Mouse (Mus musculus) kidney, adult 18-20 months (tissue): Measurements from ENCODE around the gene Foxj3.
"Not testable (repeated sequence)": the region's sequence is repeated elsewhere in the genome, so short reads cannot be mapped to it uniquely, and the experiment has no call there.

Experiments used
- DNase-seq: peaks from one replicate; pipeline ENCODE4 v3.0.0; 2021

The Foxj3 gene

GRCm38 (mm10) chr4:119536615-119537014 is at the start of gene Foxj3:
TSS of gene Foxj3 (plus strand) at chr4:119537004.
- DNase-seq, result not testable (repeated sequence)

GRCm38 (mm10) chr4:119489666-119490065 is 47.1 kb upstream of the Foxj3 start:
- no peak for DNase-seq

GRCm38 (mm10) chr4:119490806-119491205 is 46.0 kb upstream of the Foxj3 start:
- peak; percentile 17 for DNase-seq

- peak; percentile 72 for DNase-seq
Measured at GRCm38 (mm10) chr4:119492291-119492932, 44.4 kb upstream of the Foxj3 start, which contains the start of gene Rimkla. TSS of gene Rimkla (minus strand) at chr4:119492628.

- no peak for DNase-seq
Measured at GRCm38 (mm10) chr4:119492933-119493327, 43.9 kb upstream of the Foxj3 start.

GRCm38 (mm10) chr4:119498319-119498848 is 38.4 kb upstream of the Foxj3 start:
- DNase-seq, result no peak

- DNase-seq, result no peak
Measured at GRCm38 (mm10) chr4:119511591-119511990, 25.2 kb upstream of the Foxj3 start.

GRCm38 (mm10) chr4:119512731-119513141 is 24.1 kb upstream of the Foxj3 start:
- DNase-seq, result no peak

- no peak for DNase-seq
Measured at GRCm38 (mm10) chr4:119523575-119523974, 13.2 kb upstream of the Foxj3 start.

- DNase-seq, result no peak
Measured at GRCm38 (mm10) chr4:119524010-119524409, 12.8 kb upstream of the Foxj3 start.

GRCm38 (mm10) chr4:119524466-119524865 is 12.3 kb upstream of the Foxj3 start:
- DNase-seq, result no peak

- DNase-seq, result no peak
Measured at GRCm38 (mm10) chr4:119526329-119526845, 10.4 kb upstream of the Foxj3 start.

GRCm38 (mm10) chr4:119531813-119532212 is 5.0 kb upstream of the Foxj3 start:
- no peak for DNase-seq

GRCm38 (mm10) chr4:119535103-119535502 is 1.7 kb upstream of the Foxj3 start:
- DNase-seq, result no peak

- DNase-seq, result peak; percentile 16
Measured at GRCm38 (mm10) chr4:119537436-119537835, 632 bp downstream of the Foxj3 start.

GRCm38 (mm10) chr4:119539031-119539824 is 2.4 kb downstream of the Foxj3 start, which contains the start of gene Frg2f1:
TSS of gene Frg2f1 (minus strand) at chr4:119539529.
- DNase-seq, result peak; percentile 97

- DNase-seq, result peak; percentile 28
Measured at GRCm38 (mm10) chr4:119539836-119540532, 3.2 kb downstream of the Foxj3 start.

GRCm38 (mm10) chr4:119540533-119540890 is 3.7 kb downstream of the Foxj3 start:
- no peak for DNase-seq

- no peak for DNase-seq
Measured at GRCm38 (mm10) chr4:119550864-119551263, 14.1 kb downstream of the Foxj3 start.

GRCm38 (mm10) chr4:119555466-119555865 is 18.7 kb downstream of the Foxj3 start:
- no peak for DNase-seq

GRCm38 (mm10) chr4:119563136-119563535 is 26.3 kb downstream of the Foxj3 start:
- no peak for DNase-seq

GRCm38 (mm10) chr4:119566322-119566835 is 29.6 kb downstream of the Foxj3 start:
- DNase-seq, result no peak

- no peak for DNase-seq
Measured at GRCm38 (mm10) chr4:119572682-119573081, 35.9 kb downstream of the Foxj3 start.
